Mouse (Mus musculus) midbrain, embryonic 11.5 days (tissue): ENCODE data around the gene Ghdc. TPM values are rescaled to one million over a fixed set of nuclear protein-coding genes. Genes with fewer than 3 reads are reported as not detected.

Experiments
- ATAC-seq: fragments of 200-750 bp; cut with Nextera tagmentation; 2 replicates; pipeline ENCODE4 v1.8.0; 2017; ENCODE audit warnings: moderate TSS enrichment, moderate library complexity; ENCODE audit not compliant: low FRiP score
- DNase-seq: peaks from one replicate; pipeline ENCODE4 v3.0.0; 2015; ENCODE audit warnings: low spot score; ENCODE audit errors: missing footprints
- H3K27ac ChIP-seq: fragments of 300-500 bp; sonication (generic); 2 replicates; pipeline ENCODE4 v1.5.1; 2014; ENCODE audit warnings: low read depth, low read length
- H3K27me3 ChIP-seq: fragments of 300-500 bp; sonication (generic); 2 replicates; pipeline ENCODE4 v1.6.1; 2014; ENCODE audit warnings: mild to moderate bottlenecking, low read length, moderate library complexity, mixed read lengths; ENCODE audit not compliant: control insufficient read depth, insufficient read depth
- H3K36me3 ChIP-seq: fragments of 300-500 bp; sonication (generic); 2 replicates; pipeline ENCODE4 v1.6.1; 2014; ENCODE audit warnings: mild to moderate bottlenecking, low read length, moderate library complexity, mixed read lengths; ENCODE audit not compliant: control insufficient read depth, insufficient read depth
- H3K4me1 ChIP-seq: fragments of 300-500 bp; sonication (generic); 2 replicates; pipeline ENCODE4 v1.6.1; 2014; ENCODE audit warnings: low read length; ENCODE audit not compliant: control insufficient read depth, insufficient read depth
- H3K4me2 ChIP-seq: fragments of 300-500 bp; sonication (generic); 2 replicates; pipeline ENCODE4 v1.6.1; 2014; ENCODE audit warnings: mild to moderate bottlenecking, moderate library complexity
- H3K4me3 ChIP-seq: fragments of 300-500 bp; sonication (generic); 2 replicates; pipeline ENCODE4 v1.5.1; 2014; ENCODE audit warnings: low read depth, low read length
- H3K9ac ChIP-seq: fragments of 300-500 bp; sonication (generic); 2 replicates; pipeline ENCODE4 v1.6.1; 2014; ENCODE audit warnings: low read length
- H3K9me3 ChIP-seq: fragments of 300-500 bp; sonication (generic); 2 replicates; pipeline ENCODE4 v1.6.1; 2016; ENCODE audit warnings: low read length; ENCODE audit not compliant: control insufficient read depth
- WGBS: fragments of 180-500 bp; shearing (Covaris S2); extraction: QIAGEN DNeasy Blood & Tissue Kit; methylation state at CpG from one replicate; pipeline ENCODE4 v1.1.7; 2014; 5-methylcytosine and 5-hydroxymethylcytosine counted together
- polyA plus RNA-seq: library from polyadenylated mRNA; unstranded; fragments of >200 nt; fragmentation: Nextera tagmentation; extraction: Ambion mirVana; gene quantifications from 2 replicates; pipeline ENCODE4 v1.2.1, GENCODE M21; 2014

Ghdc gene
- polyA plus RNA-seq, 1 experiment from 2014 or later, result 1.3 TPM

DNA sequence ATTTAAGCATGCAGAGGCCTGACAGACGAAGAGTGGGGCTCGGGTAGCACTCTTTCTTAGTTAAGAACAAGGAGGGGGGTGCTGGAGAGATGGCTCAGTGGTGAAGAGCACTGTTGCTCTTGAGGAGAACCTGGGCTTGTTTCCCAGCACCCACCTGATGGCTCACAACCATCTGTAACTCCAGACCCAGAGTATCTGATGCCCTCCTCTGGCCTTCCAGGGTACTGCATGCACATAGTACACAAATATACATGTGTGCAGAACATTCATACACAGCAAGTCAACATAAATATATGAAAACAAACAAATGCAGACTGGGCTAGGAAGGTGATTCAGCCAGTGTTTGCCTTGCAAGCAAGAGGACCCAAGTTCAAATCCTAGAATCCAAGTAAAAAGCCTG lies 40.4 kb upstream of the Ghdc start:
- Histone ChIP-seq H3K9ac (no peak overlapping the region), H3K9me3 (no peaks in the 10 kb centered on the region), H3K4me1 (no peaks in the 10 kb centered on the region), H3K27ac (no peak overlapping the region), H3K36me3 (no peaks in the 10 kb centered on the region), H3K4me2 (no peak overlapping the region), H3K27me3 (no peaks in the 10 kb centered on the region), H3K4me3 (no peak overlapping the region)
- no peak for DNase-seq
- 91% methylated on average over 2 of the region's 2 CpGs for WGBS
- ATAC-seq, result no peak

DNA sequence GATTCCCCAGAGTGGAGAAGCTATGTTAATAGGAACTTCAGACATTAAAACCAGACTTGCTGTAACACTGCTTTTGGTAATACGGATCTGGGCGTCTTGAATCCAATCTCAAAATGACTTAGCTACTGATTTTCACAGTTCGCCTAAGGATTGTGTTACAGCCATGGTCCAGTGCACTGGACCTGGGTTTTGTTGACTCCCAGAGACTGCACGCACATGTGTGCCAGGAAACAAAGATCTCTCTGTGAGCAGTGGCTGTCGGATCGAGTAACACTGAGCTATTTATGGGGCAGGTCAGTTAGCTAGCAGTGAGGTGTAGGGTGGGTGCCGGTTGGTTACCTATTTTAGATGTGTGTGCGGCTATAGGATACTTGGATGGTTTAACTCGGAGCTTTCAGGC lies 39.8 kb upstream of the Ghdc start:
- H3K27ac ChIP-seq, result no peak overlapping the region
- no peak overlapping the region for H3K4me3 ChIP-seq
- no peak overlapping the region for H3K9ac ChIP-seq
- DNase-seq, result no peak
- ATAC-seq, result no peak
- H3K4me1 ChIP-seq, result no peaks in the 10 kb centered on the region
- WGBS, result 89% methylated on average over 9 of the region's 9 CpGs
- H3K27me3 ChIP-seq, result no peaks in the 10 kb centered on the region
- no peaks in the 10 kb centered on the region for H3K36me3 ChIP-seq
- H3K4me2 ChIP-seq, result no peak overlapping the region
- no peaks in the 10 kb centered on the region for H3K9me3 ChIP-seq

DNA sequence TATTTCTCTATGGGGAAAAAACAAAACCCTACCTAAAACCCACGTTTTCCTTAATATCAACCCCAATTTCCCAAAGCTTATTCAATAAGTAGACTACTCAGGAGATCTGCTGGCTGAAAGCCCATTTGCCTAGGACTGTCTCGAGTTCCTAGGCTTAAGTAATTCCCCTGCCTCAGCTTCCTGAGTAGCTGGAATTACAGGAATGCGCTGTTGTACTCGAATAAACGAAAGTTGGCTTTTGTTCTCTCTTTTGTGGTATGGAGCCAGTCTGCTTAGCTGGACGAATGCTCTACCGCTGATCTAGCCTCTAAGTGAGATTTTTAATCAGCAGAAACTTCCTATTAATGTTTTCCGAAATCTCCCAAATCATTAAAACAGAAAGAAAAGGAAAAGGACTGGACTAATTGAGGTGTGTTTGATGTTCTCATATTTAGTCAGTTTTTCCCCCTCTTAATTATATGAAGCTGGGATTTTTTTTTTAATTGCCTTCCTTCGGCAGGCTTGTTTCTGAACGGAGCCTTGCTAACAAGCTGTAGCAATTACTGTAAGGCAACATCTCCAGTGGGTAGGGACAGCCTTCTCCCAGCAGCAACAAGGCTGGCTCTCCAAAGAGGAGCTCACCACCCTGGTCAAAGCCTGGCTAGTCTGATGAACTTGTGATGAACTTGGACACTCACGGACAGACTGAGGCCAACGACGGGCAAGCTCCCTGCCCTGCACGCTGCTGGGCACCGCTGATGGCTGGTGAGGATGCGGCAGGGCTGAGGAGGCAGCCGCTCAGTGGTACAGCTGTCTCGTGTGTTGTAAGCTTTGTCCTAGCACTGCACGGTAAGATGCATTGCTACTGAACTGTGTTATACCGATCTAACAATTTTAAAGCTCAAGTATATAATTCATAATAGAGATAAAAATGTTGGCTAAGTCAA lies 35.9 kb upstream of the Ghdc start:
- 76% methylated on average over 20 of the region's 20 CpGs for WGBS
- Histone ChIP-seq H3K4me3 (no peak overlapping the region), H3K4me2 (no peak overlapping the region), H3K27me3 (no peaks in the 10 kb centered on the region), H3K4me1 (no peaks in the 10 kb centered on the region), H3K27ac (no peak overlapping the region), H3K9me3 (no peaks in the 10 kb centered on the region), H3K36me3 (peaks cover 3% of the 10 kb centered on the region; the same call in 1 of the 2 replicates), H3K9ac (no peak overlapping the region)
- no peak for DNase-seq
- no peak for ATAC-seq

DNA sequence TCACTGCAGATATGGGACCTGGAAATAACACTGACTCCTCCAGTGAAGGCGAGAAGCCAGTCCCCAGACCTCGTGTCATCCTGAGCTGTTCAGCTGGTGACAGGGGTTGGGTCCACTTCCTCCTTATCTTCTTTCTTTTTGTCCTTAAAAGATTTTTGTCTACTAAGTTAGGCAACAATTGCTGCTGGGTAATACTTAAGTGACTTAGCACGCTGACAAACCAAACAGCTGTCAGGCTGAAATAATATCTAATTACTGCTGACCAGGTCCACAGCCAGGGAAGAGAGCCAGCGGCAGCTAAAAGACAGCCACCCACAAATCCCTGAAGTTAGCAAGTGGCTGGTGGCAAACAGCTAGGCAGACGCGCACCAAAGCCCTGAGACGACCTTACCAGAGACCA lies 34.8 kb upstream of the Ghdc start:
- H3K4me1 ChIP-seq, result no peaks in the 10 kb centered on the region
- 84% methylated on average over 7 of the region's 7 CpGs for WGBS
- no peak overlapping the region for H3K4me2 ChIP-seq
- no peaks in the 10 kb centered on the region for H3K27me3 ChIP-seq
- DNase-seq (no peak), ATAC-seq (no peak)
- H3K4me3 ChIP-seq, result no peak overlapping the region
- peaks cover 3% of the 10 kb centered on the region; the same call in 1 of the 2 replicates for H3K36me3 ChIP-seq
- H3K9ac ChIP-seq, result no peak overlapping the region
- H3K9me3 ChIP-seq, result no peaks in the 10 kb centered on the region
- no peak overlapping the region for H3K27ac ChIP-seq

DNA sequence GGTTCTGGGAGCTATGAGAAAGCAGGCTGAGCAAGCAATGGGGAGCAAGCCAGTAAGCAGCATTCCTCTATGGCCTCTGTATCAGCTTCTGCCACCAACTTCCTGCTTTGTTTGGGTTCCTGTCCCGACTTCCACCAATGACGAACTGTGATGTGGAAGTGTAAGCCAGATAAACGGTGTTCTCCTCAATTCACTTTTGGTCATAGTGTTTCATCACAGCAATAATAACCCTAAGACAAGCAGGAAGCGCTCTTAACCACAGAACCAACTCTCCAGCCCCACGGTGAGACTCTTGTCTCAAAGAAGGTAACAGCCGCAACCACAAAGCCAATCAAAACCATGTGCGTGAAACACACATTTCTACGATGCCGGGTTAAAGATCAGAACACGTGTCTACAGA lies 33.7 kb upstream of the Ghdc start:
- Histone ChIP-seq H3K9me3 (no peaks in the 10 kb centered on the region), H3K9ac (no peak overlapping the region), H3K27me3 (no peaks in the 10 kb centered on the region), H3K27ac (no peak overlapping the region), H3K36me3 (peaks cover 3% of the 10 kb centered on the region; the same call in 1 of the 2 replicates), H3K4me1 (no peaks in the 10 kb centered on the region), H3K4me3 (no peak overlapping the region), H3K4me2 (no peak overlapping the region)
- DNase-seq, result no peak
- ATAC-seq, result no peak
- 97% methylated on average over 10 of the region's 10 CpGs for WGBS

DNA sequence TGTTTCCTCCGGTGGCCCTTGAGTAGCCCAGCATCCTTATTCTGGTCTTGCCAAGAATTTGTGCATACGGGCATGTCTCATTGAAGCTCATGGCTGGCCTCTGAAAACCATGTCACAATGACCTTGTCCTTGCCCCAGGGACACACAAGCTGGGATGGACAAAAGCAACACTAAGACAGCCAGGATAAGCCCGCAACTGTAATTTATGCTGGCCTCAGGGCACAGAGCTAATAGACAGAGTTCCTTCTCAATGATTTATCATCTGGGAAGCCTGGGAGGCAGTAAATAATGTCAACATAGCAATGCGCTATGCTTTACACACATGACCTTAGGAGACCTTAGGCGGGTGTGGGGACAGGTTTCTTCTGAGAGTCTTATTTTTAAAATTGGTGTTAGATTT lies 28.7 kb upstream of the Ghdc start:
- Histone ChIP-seq H3K9ac (no peak overlapping the region), H3K4me3 (no peak overlapping the region), H3K4me1 (no peaks in the 10 kb centered on the region), H3K36me3 (peaks cover 3% of the 10 kb centered on the region; the same call in 1 of the 2 replicates), H3K4me2 (no peak overlapping the region), H3K27me3 (no peaks in the 10 kb centered on the region), H3K27ac (no peak overlapping the region), H3K9me3 (no peaks in the 10 kb centered on the region)
- WGBS, result 85% methylated on average over 5 of the region's 5 CpGs
- DNase-seq (no peak), ATAC-seq (no peak)

DNA sequence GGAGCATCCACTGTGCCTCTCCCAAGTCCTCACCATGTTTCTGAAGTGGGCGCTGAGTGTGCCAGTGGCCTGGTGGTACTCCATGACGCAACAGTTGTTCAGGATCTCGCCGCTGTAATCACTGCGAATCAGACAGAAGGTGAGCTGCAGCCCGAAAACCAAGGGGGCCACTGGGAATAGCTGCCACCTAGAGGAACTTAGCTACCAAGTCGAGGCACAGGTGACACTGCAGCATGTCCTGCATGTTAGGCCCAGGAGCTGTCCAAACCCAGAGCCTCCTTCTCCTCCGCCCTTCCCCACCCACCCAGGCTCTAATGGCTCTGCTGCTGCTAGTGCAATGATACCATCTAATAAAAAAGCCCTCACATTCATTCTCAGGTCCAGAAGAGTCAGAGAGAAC lies 25.8 kb upstream of the Ghdc start:
- no peak overlapping the region for H3K27ac ChIP-seq
- no peaks in the 10 kb centered on the region for H3K4me1 ChIP-seq
- H3K4me2 ChIP-seq, result no peak overlapping the region
- no peak for ATAC-seq
- H3K27me3 ChIP-seq, result no peaks in the 10 kb centered on the region
- no peak for DNase-seq
- no peaks in the 10 kb centered on the region for H3K36me3 ChIP-seq
- no peak overlapping the region for H3K9ac ChIP-seq
- H3K9me3 ChIP-seq, result no peaks in the 10 kb centered on the region
- no peak overlapping the region for H3K4me3 ChIP-seq
- WGBS, result 64% methylated on average over 8 of the region's 8 CpGs

DNA sequence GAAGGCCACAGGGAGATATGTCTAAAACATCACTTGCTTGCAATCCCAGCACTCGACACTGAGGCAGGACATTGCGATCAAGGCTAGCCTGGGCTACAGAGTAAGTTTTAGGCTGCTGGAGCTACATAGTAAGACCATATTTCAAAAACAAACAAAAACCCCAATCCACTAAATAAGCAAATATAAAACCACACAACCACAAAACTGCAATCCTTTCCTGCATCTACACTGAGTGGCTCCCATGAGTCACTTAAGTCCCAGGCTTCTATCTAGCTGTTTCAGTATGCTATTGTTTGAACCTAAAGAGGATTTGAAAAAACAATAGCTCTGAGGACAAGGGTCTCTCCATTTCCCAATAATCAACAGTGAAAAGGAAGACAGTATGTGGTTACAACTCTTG lies 24.6 kb upstream of the Ghdc start:
- ATAC-seq (no peak), DNase-seq (no peak)
- no peaks in the 10 kb centered on the region for H3K4me1 ChIP-seq
- H3K36me3 ChIP-seq, result no peaks in the 10 kb centered on the region
- H3K27me3 ChIP-seq, result no peaks in the 10 kb centered on the region
- no peaks in the 10 kb centered on the region for H3K9me3 ChIP-seq
- no peak overlapping the region for H3K9ac ChIP-seq
- H3K4me3 ChIP-seq, result no peak overlapping the region
- 92% methylated on average over 2 of the region's 2 CpGs for WGBS
- no peak overlapping the region for H3K27ac ChIP-seq
- H3K4me2 ChIP-seq, result no peak overlapping the region

DNA sequence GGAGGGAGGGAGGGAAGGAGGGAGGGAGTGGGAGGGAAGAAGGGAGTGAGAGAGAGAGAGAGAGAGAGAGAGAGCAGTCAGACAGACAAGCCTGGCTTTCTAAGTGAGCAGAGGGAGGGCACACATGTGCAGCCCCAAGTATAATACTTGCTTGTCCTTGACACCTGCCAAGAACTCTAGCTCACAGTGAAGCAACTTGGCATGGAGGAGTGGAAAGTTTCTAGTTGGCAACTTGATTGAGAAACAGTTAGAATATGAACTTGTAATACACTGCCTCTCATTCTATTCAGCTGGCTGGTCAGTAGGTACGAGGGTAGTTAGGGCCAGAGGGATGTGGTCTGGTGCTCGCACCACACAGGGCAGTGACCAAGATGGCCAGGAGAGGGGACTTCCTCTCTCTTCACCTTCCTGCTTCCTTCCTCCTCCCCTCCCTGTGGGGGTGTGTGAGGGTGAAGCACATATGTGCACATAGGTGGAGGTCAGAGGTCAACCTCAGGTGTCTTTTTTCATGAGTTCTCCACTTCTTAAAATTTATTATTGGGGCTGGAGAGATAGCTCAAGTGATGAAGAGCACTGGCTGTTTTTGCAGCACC lies 20.8 kb upstream of the Ghdc start:
- Histone ChIP-seq H3K36me3 (no peaks in the 10 kb centered on the region), H3K4me1 (no peaks in the 10 kb centered on the region), H3K9ac (no peak overlapping the region), H3K27me3 (no peaks in the 10 kb centered on the region), H3K27ac (no peak overlapping the region), H3K9me3 (no peaks in the 10 kb centered on the region), H3K4me3 (no peak overlapping the region), H3K4me2 (no peak overlapping the region)
- ATAC-seq, result no peak
- WGBS, result 95% methylated on average over 2 of the region's 2 CpGs
- no peak for DNase-seq
